Mouse (Mus musculus) liver, embryonic 13.5 days (tissue): ENCODE data around the gene Nt5c. TPM values are rescaled to one million over a fixed set of nuclear protein-coding genes. Genes with fewer than 3 reads are reported as not detected.
"Not testable (repeated sequence)": the region's sequence is repeated elsewhere in the genome, so short reads cannot be mapped to it uniquely, and the experiment has no call there.

Source experiments
- ATAC-seq: fragments of 200-750 bp; cut with Nextera tagmentation; 2 replicates; pipeline ENCODE4 v1.8.0; 2017; ENCODE audit warnings: low read depth, mild to moderate bottlenecking, moderate number of reproducible peaks, moderate library complexity
- DNase-seq: peaks from one replicate; pipeline ENCODE4 v3.0.0; 2022
- H3K27ac ChIP-seq: fragments of 300-500 bp; sonication (generic); 2 replicates; pipeline ENCODE4 v1.5.1; 2015; ENCODE audit warnings: moderate library complexity, mild to moderate bottlenecking, inconsistent platforms
- H3K27me3 ChIP-seq: fragments of 300-500 bp; sonication (generic); 2 replicates; pipeline ENCODE4 v1.6.1; 2015; ENCODE audit warnings: mild to moderate bottlenecking, inconsistent platforms
- H3K36me3 ChIP-seq: fragments of 300-500 bp; sonication (generic); 2 replicates; pipeline ENCODE4 v1.6.1; 2015; ENCODE audit warnings: mild to moderate bottlenecking, inconsistent platforms
- H3K4me1 ChIP-seq: fragments of 300-500 bp; sonication (generic); replicated peaks from 2 replicates; pipeline ENCODE4 v1.6.1; 2015; ENCODE audit warnings: inconsistent platforms
- H3K4me2 ChIP-seq: fragments of 300-500 bp; sonication (generic); 2 replicates; pipeline ENCODE4 v1.6.1; 2015; ENCODE audit warnings: inconsistent platforms, mild to moderate bottlenecking, moderate library complexity
- H3K4me3 ChIP-seq: fragments of 300-500 bp; sonication (generic); replicated peaks from 2 replicates; pipeline ENCODE4 v1.5.1; 2015; ENCODE audit warnings: mild to moderate bottlenecking, inconsistent platforms
- H3K9ac ChIP-seq: fragments of 300-500 bp; sonication (generic); 2 replicates; pipeline ENCODE4 v1.6.1; 2015; ENCODE audit warnings: mild to moderate bottlenecking, inconsistent platforms
- H3K9me3 ChIP-seq: fragments of 300-500 bp; sonication (generic); replicated peaks from 2 replicates; pipeline ENCODE4 v1.6.1; 2016; ENCODE audit warnings: inconsistent platforms
- WGBS: fragments of 180-500 bp; shearing (Covaris S2); methylation state at CpG from one replicate; pipeline ENCODE4 v1.1.7; 2015; ENCODE audit not compliant: insufficient replicate concordance; 5-methylcytosine and 5-hydroxymethylcytosine counted together
- polyA plus RNA-seq: library from polyadenylated mRNA; unstranded; fragments of >200 nt; fragmentation: Nextera tagmentation; extraction: Ambion mirVana; gene quantifications from 2 replicates; pipeline ENCODE4 v1.2.1, GENCODE M21; 2015

The Nt5c gene
- polyA plus RNA-seq, 1 experiment from 2014 or later, result 60.8 TPM

- WGBS, result 57% methylated on average over 11 of the region's 11 CpGs
- DNase-seq, result no peak
Observed at GRCm38 (mm10) chr11:115463397-115463796, 28.3 kb downstream of the Nt5c start.

GRCm38 (mm10) chr11:115462243-115462891 lies 29.3 kb downstream of the Nt5c start, which contains the start of gene Slc16a5:
Slc16a5 (plus strand) TSS chr11:115462474.
- DNase-seq, result no peak
- Histone ChIP-seq H3K36me3 (no peaks in the 10 kb centered on the region), H3K4me2 (no peak within 1 kb of the TSS), H3K9me3 (no peaks in the 10 kb centered on the region), H3K27me3 (peaks cover 19% of the 10 kb centered on the region; the same call in 1 of the 2 replicates), H3K27ac (no peak within 1 kb of the TSS), H3K4me3 (no peak within 1 kb of the TSS), H3K4me1 (peaks cover 7% of the 10 kb centered on the region), H3K9ac (no peak within 1 kb of the TSS)
- WGBS, result 64% methylated on average over 16 of the region's 16 CpGs
- ATAC-seq, result no peak

More at GRCm38 (mm10) chr11:115463397-115463796, 28.3 kb downstream of the Nt5c start:
- Histone ChIP-seq H3K9ac (no peak overlapping the region), H3K9me3 (no peaks in the 10 kb centered on the region), H3K27me3 (peaks cover 21% of the 10 kb centered on the region; the same call in 1 of the 2 replicates), H3K4me3 (no peak overlapping the region), H3K4me2 (no peak overlapping the region), H3K27ac (no peak overlapping the region), H3K4me1 (no peaks in the 10 kb centered on the region), H3K36me3 (no peaks in the 10 kb centered on the region)
- no peak for ATAC-seq

- H3K27ac ChIP-seq, result no peak overlapping the region
- no peaks in the 10 kb centered on the region for H3K36me3 ChIP-seq
- H3K4me1 ChIP-seq, result peaks cover 8% of the 10 kb centered on the region
- ATAC-seq, result no peak
- H3K9me3 ChIP-seq, result no peaks in the 10 kb centered on the region
- no peak for DNase-seq
- 52% methylated on average over 5 of the region's 5 CpGs for WGBS
- H3K4me3 ChIP-seq, result no peak overlapping the region
- H3K27me3 ChIP-seq, result peaks cover 16% of the 10 kb centered on the region; the same call in 1 of the 2 replicates
- H3K9ac ChIP-seq, result no peak overlapping the region
- no peak overlapping the region for H3K4me2 ChIP-seq
Observed at GRCm38 (mm10) chr11:115461846-115462242, 29.8 kb downstream of the Nt5c start.

GRCm38 (mm10) chr11:115460976-115461375 lies 30.7 kb downstream of the Nt5c start:
- WGBS, result 20% methylated on average over 8 of the region's 8 CpGs
- peaks cover 8% of the 10 kb centered on the region for H3K4me1 ChIP-seq
- peaks cover 12% of the 10 kb centered on the region; the same call in 1 of the 2 replicates for H3K27me3 ChIP-seq
- no peak for ATAC-seq
- no peak overlapping the region for H3K4me2 ChIP-seq
- DNase-seq, result no peak
- no peaks in the 10 kb centered on the region for H3K36me3 ChIP-seq
- H3K9me3 ChIP-seq, result no peaks in the 10 kb centered on the region
- H3K9ac ChIP-seq, result no peak overlapping the region
- H3K27ac ChIP-seq, result no peak overlapping the region
- no peak overlapping the region for H3K4me3 ChIP-seq

GRCm38 (mm10) chr11:115457405-115457804 lies 34.3 kb downstream of the Nt5c start:
- Histone ChIP-seq H3K27me3 (peaks cover 5% of the 10 kb centered on the region; the same call in 1 of the 2 replicates), H3K36me3 (no peaks in the 10 kb centered on the region), H3K4me3 (no peak overlapping the region), H3K9ac (no peak overlapping the region), H3K27ac (no peak overlapping the region), H3K4me2 (no peak overlapping the region), H3K9me3 (0 out of 2 replicates have a peak, but pooled peaks cover 3% of the 10 kb centered on the region), H3K4me1 (peaks cover 14% of the 10 kb centered on the region)
- ATAC-seq, result no peak
- WGBS, result 25% methylated on average over 6 of the region's 6 CpGs
- DNase-seq, result no peak

- Histone ChIP-seq H3K27ac (no peak overlapping the region), H3K9me3 (0 out of 2 replicates have a peak, but pooled peaks cover 3% of the 10 kb centered on the region)
- no peak for DNase-seq
Observed at GRCm38 (mm10) chr11:115456182-115456581, 35.5 kb downstream of the Nt5c start.

GRCm38 (mm10) chr11:115455619-115456018 lies 36.0 kb downstream of the Nt5c start:
- H3K9me3 ChIP-seq, result 0 out of 2 replicates have a peak, but pooled peaks cover 3% of the 10 kb centered on the region
- peaks cover 14% of the 10 kb centered on the region for H3K4me1 ChIP-seq
- ATAC-seq (no peak), DNase-seq (no peak)
- H3K4me3 ChIP-seq, result no peak overlapping the region
- H3K4me2 ChIP-seq, result no peak overlapping the region
- 80% methylated on average over 15 of the region's 15 CpGs for WGBS
- H3K27me3 ChIP-seq, result no peaks in the 10 kb centered on the region
- H3K27ac ChIP-seq, result no peak overlapping the region
- no peaks in the 10 kb centered on the region for H3K36me3 ChIP-seq
- no peak overlapping the region for H3K9ac ChIP-seq

More at GRCm38 (mm10) chr11:115456182-115456581, 35.5 kb downstream of the Nt5c start:
- H3K4me2 ChIP-seq, result no peak overlapping the region
- H3K36me3 ChIP-seq, result no peaks in the 10 kb centered on the region
- ATAC-seq, result no peak
- no peak overlapping the region for H3K4me3 ChIP-seq
- WGBS, result 77% methylated on average over 5 of the region's 5 CpGs
- no peaks in the 10 kb centered on the region for H3K27me3 ChIP-seq
- H3K9ac ChIP-seq, result no peak overlapping the region
- H3K4me1 ChIP-seq, result peaks cover 14% of the 10 kb centered on the region

- H3K4me2 ChIP-seq, H3K27me3 ChIP-seq, H3K9me3 ChIP-seq, H3K36me3 ChIP-seq, H3K4me3 ChIP-seq, DNase-seq, H3K9ac ChIP-seq, H3K27ac ChIP-seq, ATAC-seq: not testable (repeated sequence)
- peaks cover 16% of the 10 kb centered on the region for H3K4me1 ChIP-seq
- WGBS, result 75% methylated on average over 6 of the region's 6 CpGs
Observed at GRCm38 (mm10) chr11:115454822-115455221, 36.8 kb downstream of the Nt5c start.

- H3K4me3 ChIP-seq, result no peak overlapping the region
- ATAC-seq (no peak), DNase-seq (no peak)
- 49% methylated on average over 4 of the region's 4 CpGs for WGBS
- H3K9me3 ChIP-seq, result 0 out of 2 replicates have a peak, but pooled peaks cover 3% of the 10 kb centered on the region
- H3K36me3 ChIP-seq, result no peaks in the 10 kb centered on the region
- H3K4me2 ChIP-seq, result no peak overlapping the region
- no peaks in the 10 kb centered on the region for H3K27me3 ChIP-seq
- peaks cover 24% of the 10 kb centered on the region for H3K4me1 ChIP-seq
- H3K27ac ChIP-seq, result no peak overlapping the region
- no peak overlapping the region for H3K9ac ChIP-seq
Observed at GRCm38 (mm10) chr11:115453306-115453705, 38.4 kb downstream of the Nt5c start.

- H3K27me3 ChIP-seq, result no peaks in the 10 kb centered on the region
- H3K4me1 ChIP-seq, result peaks cover 18% of the 10 kb centered on the region
- H3K4me3 ChIP-seq, result no peak overlapping the region
- H3K9ac ChIP-seq, result no peak overlapping the region
- WGBS, result 67% methylated on average over 7 of the region's 7 CpGs
- no peak overlapping the region for H3K27ac ChIP-seq
- no peak overlapping the region for H3K4me2 ChIP-seq
- ATAC-seq, result no peak
- no peaks in the 10 kb centered on the region for H3K36me3 ChIP-seq
- DNase-seq, result no peak
- 0 out of 2 replicates have a peak, but pooled peaks cover 3% of the 10 kb centered on the region for H3K9me3 ChIP-seq
Observed at GRCm38 (mm10) chr11:115452281-115452860, 39.3 kb downstream of the Nt5c start.

- Histone ChIP-seq H3K4me2 (no peak overlapping the region), H3K36me3 (no peaks in the 10 kb centered on the region), H3K9me3 (0 out of 2 replicates have a peak, but pooled peaks cover 3% of the 10 kb centered on the region), H3K27me3 (no peaks in the 10 kb centered on the region), H3K9ac (no peak overlapping the region), H3K4me1 (peaks cover 22% of the 10 kb centered on the region), H3K27ac (no peak overlapping the region), H3K4me3 (no peak overlapping the region)
- no peak for ATAC-seq
- DNase-seq, result no peak
- whole genome bisulfite sequencing, result 63% methylated on average over 8 of the region's 8 CpGs
Observed at GRCm38 (mm10) chr11:115451781-115452241, 39.9 kb downstream of the Nt5c start.
